Mouse (Mus musculus) layer of hippocampus, postnatal 36 days (tissue): ENCODE data around the gene Snai3. TPM values are rescaled to one million over a fixed set of nuclear protein-coding genes. Genes with fewer than 3 reads are reported as not detected.

Source experiments
- DNase-seq, 2 experiments: peaks; one replicate each; pipeline ENCODE4 v3.0.0; 2022
- microRNA-seq, 2 experiments: library from miRNA; unstranded; fragments of <30 nt; microRNA quantifications; one replicate each; pipeline ENCODE4 v1.2.0; 2021
- total RNA-seq, 2 experiments: library from RNA; stranded (reverse); gene quantifications; 2 replicates each; pipeline ENCODE4 v1.2.3; 2021

Snai3 gene
- total RNA-seq, 2 experiments from 2014 or later, result not detected

DNA sequence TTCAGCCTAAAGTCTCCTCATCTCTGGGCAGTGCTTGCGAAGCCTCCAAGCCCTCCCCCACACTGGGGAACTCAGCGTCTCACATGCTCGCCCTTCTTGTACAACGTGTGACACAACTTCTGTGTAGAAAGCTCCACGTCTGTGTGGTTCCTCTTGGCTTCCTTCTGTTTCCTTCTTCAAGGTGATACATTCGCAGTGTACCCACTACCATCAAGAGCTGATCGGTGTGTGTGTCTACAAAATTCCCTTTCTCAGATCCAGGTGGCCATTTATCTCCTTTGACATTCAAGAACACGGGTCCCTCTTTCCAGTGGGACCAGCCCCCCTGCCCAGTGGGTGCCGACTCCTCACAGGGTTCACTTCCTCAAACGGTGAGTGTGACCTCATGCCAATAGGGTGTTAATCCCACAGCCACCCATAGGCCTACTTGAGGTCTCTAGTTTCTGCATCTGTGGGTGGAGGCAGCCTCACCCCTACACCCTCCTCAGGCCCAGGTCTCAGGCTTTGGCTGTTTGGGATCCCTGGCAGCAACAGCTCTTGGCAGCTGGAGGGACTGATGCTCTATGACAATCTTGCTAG is 30.4 kb downstream of the Snai3 start:
- no peak for DNase-seq

DNA sequence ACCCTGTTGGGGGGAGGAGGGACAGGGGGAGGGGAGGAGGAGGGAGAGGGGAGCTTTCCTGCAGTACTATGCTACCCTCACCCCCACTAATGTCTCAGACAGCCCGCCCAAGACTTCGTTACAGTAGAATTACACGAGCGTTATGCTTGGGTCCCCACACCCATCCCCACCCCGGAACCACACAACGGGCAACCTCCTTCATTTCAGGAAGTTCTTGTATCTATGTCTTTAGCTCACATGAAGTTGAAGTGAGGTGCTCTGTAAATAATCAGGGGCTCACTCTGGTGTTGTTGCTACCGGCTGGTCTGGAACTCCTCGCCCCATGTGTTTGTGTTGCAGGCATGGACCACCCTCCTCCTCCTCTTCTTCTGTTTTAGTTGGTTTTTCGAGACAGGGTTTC is 32.4 kb downstream of the Snai3 start:
- DNase-seq, result no peak

DNA sequence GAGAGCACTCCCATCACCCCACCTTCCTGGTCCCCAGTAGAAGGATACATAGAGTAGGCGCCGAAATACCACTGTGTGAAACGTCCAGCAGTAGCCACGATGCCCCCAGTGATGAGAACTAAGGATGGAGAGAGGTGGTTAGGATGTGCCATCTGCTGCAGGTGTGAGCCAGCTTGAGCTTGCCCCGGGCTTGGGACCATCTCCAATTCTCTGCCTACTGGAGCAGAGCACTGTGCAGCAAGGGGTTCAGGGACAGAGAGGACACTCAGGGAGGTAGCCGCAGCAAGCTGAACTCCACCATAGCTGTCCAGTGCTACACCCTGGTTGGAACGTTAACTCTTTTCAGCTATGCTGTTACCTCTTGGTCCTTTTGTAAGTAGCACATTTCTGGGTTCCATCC is 32.9 kb downstream of the Snai3 start:
- no peak for DNase-seq

DNA sequence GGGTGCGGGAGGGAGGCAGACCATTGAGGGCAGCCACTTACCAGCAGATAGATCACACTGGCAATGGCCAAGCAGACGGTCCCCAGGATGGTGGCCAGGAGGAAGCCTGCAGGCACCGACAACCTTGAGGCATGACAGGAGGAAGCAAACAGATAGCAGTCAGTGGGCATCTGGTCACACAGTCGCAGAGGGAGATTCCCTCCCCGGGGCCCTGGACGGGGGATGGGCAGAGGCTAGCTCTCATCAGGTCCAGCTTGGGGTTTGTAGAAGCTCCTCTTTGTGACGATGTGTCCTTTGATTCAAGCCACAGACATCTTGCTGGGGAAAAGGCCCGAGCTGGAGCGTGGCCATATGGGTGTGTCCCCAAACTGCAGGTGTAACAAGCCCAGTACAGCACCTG is 34.4 kb downstream of the Snai3 start:
- DNase-seq, result no peak

DNA sequence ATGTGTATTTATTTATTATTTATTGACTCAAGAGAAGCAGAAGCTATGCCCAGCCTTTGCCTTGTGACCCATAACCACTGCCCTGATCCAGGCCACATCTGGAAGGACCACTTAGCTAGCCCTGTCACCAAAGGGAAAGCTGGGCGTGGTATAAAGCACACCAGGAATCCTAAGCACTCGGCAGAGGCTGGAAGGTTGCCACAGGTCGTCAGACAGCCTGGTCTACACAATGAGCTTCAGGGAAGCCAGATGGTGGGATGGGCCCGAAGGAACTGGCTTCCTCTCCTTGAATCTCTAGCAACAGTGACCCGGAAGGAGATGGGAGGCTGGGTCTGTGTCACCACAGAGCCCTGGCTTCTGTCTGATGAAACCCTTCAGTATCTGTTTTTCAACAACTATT is 36.9 kb downstream of the Snai3 start:
- DNase-seq, result no peak

DNA sequence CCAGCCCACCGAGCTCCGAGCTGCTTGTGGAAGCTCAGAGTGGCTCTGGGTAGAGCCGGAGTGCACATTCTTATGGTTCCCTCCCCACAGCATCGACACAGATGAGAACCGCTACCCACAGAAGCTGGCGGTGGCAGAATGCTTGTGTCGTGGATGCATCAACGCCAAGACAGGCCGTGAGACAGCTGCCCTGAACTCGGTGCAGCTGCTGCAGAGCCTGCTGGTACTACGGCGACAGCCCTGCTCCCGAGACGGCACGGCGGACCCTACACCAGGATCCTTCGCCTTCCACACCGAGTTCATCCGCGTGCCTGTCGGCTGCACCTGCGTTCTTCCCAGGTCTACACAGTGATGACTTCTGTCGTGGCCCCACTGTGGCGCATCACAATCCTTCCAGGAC is 37.3 kb downstream of the Snai3 start:
- no peak for DNase-seq

DNA sequence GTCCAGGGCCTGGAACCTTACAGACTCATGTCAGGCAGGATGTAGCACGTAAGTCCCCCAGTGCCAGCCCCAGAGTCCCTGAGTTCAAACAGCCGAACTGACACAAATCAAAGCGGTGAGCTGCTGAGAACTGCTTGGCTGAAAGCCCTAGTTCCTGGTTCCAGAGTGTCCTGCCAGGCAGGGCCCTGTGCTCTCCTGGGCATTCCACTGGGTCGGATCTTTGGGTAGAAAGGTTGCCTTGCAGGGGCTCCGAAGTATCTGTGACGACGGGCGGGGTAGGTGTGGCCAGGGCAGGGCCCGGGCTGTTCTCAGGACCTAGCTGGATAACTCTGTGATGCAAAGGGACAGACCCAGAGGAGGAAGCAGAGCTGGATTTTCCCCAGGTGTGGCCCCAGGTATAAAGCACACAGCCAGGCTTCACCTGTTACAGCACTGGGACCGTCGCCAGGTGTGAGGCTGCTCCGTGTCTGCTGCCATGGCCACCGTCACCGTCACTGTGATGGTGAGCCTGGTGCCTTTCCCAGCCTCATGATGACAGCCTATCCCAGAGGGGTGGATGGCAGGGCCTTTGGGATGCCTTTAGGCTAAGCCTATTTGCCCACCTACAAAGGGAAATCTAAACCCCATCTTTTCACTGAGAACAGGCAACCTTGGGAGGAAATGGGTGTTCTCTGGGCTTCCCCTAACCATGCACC is 39.0 kb downstream of the Snai3 start, which contains the start of gene Il17c:
Gene Il17c, plus strand, starts transcription at position 645 of the 695 bp plus-strand sequence.
- DNase-seq, result no peak

DNA sequence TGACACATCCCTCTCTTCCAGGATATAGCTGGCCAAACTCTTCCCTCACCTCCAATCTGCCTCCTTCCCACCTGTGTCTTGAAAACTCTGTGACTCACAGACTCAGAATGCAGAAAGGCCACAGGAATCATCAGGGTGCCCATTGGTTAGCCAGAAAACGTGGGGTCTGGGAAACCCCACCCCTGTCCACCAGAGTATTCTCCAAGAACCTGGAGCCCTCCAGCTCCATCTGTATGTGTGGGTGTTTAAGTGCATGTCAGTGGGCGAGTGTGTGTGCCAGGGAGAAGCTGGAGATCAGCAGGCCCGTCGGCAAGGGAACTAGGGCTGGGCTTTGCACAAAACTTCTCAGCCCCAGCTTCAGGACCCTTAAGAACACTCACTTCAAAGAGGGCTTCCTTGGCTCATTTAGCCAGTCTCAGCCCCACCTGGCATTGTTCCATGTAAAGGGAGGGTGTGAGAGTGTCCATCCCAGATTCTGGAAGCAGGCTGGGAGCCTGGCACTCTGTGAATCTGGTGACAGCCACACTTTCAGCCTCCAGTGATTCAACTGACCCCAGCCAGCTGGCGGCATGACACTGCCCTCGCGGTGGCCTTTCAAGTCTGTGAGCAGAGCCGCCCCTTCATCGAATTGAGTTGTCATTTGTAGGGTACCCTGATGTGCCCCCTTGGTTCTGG is 40.5 kb downstream of the Snai3 start:
- no peak for DNase-seq

- no peak for DNase-seq
Measured at GRCm38 (mm10) chr8:122415554-122415953, 45.0 kb downstream of the Snai3 start.

- DNase-seq, result no peak
Measured at GRCm38 (mm10) chr8:122414311-122414710, 46.2 kb downstream of the Snai3 start.

GRCm38 (mm10) chr8:122407678-122408077 is 52.9 kb downstream of the Snai3 start:
- no peak for DNase-seq

DNA sequence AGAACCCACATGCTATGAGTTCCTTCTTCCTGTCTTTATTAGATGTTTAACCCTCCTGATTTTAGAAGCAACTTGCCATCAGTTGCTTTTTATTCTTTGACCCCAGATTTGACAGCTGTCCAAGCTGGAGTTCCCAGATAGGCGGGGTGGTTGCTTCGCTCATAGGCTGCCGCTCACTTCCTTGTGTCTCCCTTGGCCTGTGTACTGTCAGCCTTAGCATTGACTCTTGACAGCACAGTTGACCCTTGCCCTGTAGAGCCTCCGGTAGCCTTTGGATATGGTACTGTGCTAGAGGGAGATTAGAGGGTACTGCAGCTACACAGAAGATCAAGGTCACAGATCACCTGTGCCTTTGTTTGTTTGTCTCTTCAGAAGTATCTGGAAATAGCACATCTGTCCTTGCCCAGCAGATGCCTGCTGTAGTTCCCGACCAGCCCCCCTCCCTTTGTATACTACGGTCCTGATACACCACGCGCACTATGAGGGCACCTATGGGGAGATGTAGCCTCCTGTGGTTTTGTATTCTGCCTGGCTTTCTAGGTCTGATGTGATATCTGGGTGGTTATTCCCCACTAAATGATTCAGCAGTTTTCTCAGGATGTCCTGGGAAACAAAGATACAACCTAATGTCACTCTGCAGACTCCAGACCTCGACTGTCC is 55.3 kb downstream of the Snai3 start:
- no peak for DNase-seq

Small RNAs within 50 kb of the gene (microRNA-seq; reads per million reads assigned to microRNA genes)
- 0 reads per million in 2 experiments for gene Gm24366

Other genes starting within 250 kb of the Snai3 start
- 10 to 100 TPM; 34.7 to 36.9 TPM for gene Zfpm1, start 178.6 kb downstream of the Snai3 start, total RNA-seq
- under 1 TPM; 0.52 to 0.56 TPM for gene Trhr2, start 100.0 kb downstream of the Snai3 start, total RNA-seq
- gene Zc3h18, start 84.1 kb downstream of the Snai3 start, total RNA-seq, result 10 to 100 TPM; 38.9 to 39.1 TPM
- gene Il17c, start 38.7 kb downstream of the Snai3 start, total RNA-seq, result not detected
- gene Cyba, start 27.8 kb downstream of the Snai3 start, total RNA-seq, result 10 to 100 TPM; 10.0 to 10.2 TPM
- 10 to 100 TPM; 19.1 to 20.6 TPM for gene Mvd, start 17.3 kb downstream of the Snai3 start, total RNA-seq
- gene Rnf166, start 15.3 kb upstream of the Snai3 start, total RNA-seq, result 10 to 100 TPM; 31.8 to 36.3 TPM
- gene Ctu2, start 15.4 kb upstream of the Snai3 start, total RNA-seq, result 10 to 100 TPM; 16.6 to 21.7 TPM
- 1 to 10 TPM; 3.1 to 4.4 TPM for gene Piezo1, start 90.6 kb upstream of the Snai3 start, total RNA-seq
- gene Cdt1, start 107.3 kb upstream of the Snai3 start, total RNA-seq, result 1 to 10 TPM; 1.4 to 1.9 TPM
- gene Aprt, start 116.2 kb upstream of the Snai3 start, total RNA-seq, result 10 to 100 TPM; 61.5 to 65.4 TPM
- 10 to 100 TPM in 1 of 2 experiments, 1 to 10 TPM in 1; 9.5 to 11.4 TPM for gene Galns, start 150.7 kb upstream of the Snai3 start, total RNA-seq
- gene Trappc2l, start 150.9 kb upstream of the Snai3 start, total RNA-seq, result 10 to 100 TPM; 79.1 to 87.3 TPM
- gene Pabpn1l, start 162.0 kb upstream of the Snai3 start, total RNA-seq, result under 1 TPM in 1 of 2 experiments, not detected in 1; 0.35 TPM
- gene Cbfa2t3, start 238.4 kb upstream of the Snai3 start, total RNA-seq, result 10 to 100 TPM; 47.2 to 50.2 TPM